Mouse (Mus musculus) right cerebral cortex, adult 18-20 months (tissue): ENCODE measurements around the gene Cd300lg.
A peak's percentile ranks its signal among the peaks of the same experiment; 100 is the strongest.

Experiments used
- DNase-seq: peaks from one replicate; pipeline ENCODE4 v3.0.0; 2022; ENCODE audit warnings: mixed read lengths

Gene Cd300lg

DNA sequence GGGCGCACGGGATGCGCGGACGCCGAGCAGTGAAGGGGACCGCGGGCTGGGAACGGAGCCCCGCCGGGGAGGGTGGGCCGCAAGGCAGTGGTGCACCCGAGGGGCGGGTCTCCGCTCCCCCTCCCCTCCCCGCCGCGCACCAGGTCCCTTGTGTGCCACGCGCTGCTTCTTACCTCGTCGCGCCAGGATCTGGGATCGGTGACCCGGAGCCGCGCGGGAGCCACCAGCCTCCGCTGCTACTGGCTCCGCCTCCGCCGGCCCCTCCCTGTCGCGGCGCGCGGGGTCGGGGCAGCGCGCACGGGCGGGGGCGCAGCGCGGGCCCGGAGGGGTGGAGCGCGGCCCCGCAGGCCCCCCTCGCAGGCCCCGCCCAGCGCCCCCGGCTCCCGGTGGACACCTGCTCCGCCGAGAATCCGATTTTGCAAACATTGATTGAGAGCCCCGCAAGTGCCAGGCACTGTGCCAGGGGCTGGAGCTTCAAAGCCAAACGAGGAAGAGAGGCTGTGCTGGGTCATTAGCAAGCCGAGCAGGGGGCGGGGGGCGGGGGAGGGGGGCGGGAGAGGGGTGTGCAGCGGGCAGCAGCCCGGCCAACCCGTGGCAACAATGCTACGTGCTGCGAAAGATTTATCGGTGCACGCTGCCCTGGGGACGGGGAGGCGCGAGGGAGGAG lies 14.5 kb upstream of the Cd300lg start:
- DNase-seq = peak; percentile 76

DNA sequence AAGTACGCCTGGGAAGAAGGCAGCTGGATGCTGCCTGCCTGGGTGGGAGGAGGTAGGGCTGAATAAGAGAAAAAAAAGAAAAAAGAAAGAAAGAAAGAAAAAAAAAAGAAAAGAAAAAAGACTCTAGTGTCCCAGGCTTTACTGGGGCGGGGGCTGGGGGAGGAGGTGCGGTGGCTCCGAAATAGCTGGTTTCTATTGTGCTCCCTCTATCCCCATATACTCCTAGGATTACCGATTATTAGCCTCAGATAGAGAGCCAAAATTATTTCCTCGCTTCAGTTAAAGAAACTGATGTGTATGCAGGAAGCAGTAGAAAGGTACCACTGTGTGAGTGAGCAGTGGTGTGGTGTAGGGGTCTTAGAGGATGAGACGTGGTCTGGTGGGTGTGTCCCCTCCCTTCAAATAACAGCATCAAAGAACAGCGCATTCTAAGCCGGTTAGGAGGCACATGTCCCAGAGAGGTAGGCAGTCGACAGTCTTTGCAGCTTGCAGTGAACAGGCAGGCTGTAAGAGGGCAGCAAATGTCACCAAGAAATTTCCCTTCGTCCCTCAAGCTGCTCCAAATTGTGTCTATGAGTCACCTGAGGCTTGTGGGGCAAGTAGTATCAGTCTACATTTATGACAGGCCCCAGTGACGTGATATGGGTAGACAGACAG lies 13.8 kb upstream of the Cd300lg start:
- no peak for DNase-seq

DNA sequence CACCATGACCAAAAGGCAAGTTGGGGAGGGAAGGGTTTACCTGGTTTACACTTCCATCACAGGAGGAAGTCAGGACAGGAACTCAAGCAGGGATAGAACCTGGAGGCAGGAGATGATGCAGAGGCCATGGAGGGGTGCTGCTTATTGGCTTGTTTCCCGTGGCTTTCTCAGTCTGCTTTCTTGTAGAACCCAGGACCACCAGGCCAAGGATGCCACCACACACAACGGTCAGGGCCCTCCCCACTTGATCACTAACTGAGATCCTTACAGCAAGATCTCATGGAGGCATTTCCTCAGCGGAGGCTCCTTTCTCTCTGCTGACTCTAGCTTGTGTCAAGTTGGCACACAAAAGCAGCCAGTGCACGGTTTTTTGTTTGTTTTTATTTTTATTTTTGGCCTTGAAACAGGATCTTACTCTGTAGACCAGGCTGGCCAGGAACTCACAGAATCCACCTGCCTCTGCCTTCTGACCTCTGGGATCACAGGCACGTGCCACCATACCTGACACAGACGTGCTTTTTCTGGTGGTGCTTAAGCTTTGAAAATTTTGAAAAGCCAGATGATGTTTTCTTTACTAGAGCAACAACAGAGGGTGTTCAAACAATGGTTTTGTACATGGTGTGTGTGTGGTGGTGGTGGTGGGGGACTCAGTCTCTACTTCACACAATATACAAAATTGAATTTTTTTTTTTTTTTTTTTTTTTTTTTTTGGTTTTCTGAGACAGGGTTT lies 13.1 kb upstream of the Cd300lg start, which contains the start of gene Mpp3:
Gene Mpp3 (minus strand): TSS at position 375 of the 730 bp plus-strand sequence.
- no peak for DNase-seq

DNA sequence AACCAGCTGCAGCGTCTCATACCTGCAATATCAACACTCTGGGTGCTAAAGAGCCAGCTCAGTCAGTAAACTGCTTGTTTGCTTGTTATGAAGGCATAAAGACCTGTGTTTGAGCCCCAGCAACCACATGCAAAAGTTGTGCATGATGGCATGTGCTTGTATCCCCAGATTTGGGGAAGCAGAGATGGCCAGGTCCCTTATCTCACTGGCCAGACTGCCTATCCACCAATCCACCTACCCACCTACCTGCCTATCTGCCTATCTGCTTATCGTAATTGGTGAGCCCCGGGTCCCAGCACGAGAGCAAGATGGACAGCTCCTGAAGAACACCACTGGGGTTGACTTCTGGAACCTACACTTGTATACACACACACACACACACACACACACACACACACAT lies 12.0 kb upstream of the Cd300lg start:
- no peak for DNase-seq

DNA sequence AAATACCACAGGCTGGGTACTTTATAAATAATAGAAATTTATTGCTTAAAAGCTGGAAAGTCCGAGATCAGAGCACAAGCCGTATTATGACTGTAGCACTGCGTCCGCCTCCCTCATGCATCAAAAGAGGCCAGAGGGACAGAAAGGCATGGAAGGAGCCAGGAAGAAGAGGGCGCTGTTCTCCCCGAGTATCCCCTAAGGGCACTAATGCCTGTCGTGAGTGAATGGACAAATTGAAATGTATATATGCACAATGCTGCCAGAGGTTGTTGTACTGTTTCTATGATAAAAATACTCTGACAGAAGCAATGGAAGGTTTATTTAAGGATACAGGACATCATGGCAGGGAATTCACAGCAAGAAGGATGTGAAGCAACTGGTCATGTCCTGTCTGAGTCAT lies 11.3 kb upstream of the Cd300lg start:
- no peak for DNase-seq

DNA sequence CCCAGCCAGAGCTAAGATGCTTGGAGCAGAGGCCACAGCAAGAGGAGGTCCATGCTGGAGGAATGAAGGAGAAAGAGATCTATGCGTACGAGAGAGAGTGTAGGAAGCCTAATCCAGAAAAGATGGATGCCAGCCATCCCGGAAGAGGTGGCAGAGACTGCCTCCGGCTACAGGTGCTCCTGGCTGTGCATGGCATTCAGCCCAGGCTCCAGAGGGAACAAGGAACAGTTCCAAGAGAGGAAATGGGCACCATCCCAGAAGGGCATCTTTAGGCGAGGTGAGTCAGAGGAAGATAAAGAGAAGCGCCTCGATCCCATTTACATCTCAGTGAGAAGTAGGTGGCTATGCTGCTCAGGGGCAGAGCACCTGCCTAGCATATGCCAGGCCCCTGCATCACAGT lies 10.2 kb upstream of the Cd300lg start:
- peak; percentile 72 for DNase-seq

DNA sequence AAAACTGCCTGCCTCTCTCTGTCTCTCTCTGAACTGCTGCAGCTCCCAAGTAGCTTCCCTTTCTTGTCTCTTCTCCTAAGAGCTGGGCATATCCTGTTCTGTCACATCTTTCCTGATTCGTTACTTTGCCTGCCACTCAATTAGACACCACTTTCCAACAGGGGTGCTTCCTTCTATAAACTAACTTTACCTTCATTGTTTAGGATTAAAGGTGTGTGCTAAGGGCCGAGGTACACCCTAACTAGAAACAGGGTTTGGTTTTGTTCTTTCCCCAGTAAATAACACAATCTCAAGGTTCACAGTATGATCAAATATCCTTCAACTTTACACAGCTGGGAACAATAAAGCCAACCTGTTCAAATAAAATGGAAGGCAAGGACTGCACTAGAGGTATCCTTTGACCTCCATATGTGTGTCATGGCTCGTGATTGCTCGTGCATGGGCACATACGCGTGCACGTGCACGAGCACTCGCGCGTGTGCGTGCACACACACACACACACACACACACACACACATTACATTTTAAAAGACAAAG lies 8.2 kb upstream of the Cd300lg start:
- no peak for DNase-seq

DNA sequence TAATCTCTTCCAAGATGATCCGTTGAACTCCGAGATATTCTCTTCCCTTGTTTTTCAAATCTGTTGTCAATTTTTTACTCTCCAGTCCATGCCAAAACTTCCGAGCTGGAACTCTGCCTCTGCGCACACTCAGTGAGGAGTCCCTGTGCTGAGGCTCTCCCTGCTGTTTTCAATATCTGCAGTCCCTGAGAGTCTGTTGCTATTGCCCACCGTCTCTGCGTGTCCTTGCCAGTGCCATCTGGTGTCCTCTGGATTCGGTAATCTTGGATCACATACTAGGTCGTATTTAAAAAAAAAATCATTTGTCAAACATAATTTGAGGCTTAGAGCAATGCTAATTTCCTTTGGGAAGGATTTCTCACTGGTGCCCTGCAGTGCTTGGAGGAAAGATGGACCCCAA lies 6.4 kb upstream of the Cd300lg start:
- DNase-seq = no peak

DNA sequence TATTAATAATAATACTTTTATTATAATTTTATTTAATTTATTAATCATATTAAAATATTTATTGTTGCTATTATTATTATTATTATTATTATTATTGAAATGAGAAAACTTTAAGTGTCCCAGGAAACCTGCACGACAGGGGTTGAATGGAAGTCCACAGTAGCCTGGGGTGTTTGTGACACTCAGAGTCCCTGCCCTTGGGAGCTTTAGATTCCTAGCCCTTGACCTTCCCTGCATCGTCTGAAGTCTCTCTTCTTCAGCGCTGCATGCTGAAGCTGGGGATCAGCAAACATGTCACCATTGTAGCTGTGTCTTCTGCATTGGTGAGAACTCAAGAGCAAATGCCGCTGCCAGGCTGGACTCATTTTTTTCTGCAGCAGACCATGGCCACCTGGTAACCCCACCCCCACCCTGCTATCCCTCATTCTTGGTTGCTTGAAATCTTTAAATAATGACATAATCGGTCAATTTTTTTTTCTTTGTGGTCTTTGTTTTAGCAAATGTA lies 5.8 kb upstream of the Cd300lg start:
- DNase-seq = no peak

DNA sequence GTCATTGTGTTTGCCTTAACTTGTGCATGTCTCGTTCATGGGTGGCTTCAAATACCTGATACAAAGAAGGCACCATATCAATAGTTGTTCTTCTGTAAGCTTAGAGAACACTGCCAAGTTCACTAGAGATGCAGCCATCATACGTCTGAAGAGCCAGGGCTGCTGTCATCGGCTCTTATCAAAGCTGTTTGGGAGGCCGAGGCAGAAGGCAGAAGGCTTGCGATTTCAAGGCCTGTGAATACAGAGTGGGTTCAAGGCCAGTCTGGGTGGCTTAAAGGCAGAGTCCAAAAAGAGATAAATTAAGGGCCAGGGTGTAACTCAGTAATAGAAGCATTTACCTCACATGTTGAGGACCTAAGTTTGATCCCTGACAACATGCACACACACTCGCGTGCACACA lies 5.0 kb upstream of the Cd300lg start:
- DNase-seq = no peak

DNA sequence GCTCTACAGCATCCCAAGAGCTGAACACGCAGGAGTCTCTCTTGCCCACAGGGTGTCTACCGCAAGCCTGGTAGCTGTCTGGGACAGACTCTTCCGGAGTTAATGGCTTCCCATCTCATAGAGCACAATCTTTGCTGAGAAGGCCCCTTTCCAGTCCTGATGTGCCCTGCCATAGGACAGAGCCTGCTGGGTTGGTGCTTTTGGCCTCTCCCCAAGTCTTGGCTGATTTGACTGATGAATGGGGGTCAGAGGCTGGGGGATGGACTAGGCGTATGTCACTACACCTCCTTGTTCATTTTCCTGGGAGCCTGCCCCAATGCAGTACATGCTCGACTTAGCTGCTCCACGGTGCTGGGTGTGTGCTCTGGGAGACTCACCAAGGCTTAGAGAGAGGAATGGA lies 3.5 kb upstream of the Cd300lg start:
- no peak for DNase-seq

DNA sequence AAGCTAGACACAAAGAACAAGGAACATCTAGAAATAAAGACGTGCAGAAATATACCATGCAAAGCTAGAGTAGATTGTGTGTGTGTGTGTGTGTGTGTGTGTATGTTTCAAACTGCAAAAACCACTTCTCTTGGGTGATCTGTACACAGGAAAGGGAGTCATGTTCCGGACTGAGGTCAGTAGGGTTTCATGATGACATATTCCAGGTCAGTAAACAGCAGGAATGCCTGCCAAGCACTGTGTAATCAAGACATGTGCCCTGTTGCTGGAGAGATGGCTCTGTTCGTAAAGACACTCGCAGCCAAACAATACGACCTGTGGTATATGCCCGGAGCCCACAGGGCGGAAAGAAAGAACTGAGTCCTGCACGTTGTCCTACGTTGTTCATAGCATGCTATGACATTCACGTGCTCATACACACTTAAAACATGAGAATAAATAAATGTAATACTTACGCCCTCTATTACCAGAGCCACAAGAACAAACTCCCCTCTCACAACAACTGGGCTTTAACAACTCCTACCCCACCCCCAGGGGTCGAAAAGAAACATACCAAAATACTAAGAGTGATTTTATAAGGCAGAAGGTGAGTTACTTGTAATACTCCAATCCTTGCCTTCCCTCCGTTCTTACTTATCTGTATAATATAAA lies 1.7 kb upstream of the Cd300lg start:
- no peak for DNase-seq

DNA sequence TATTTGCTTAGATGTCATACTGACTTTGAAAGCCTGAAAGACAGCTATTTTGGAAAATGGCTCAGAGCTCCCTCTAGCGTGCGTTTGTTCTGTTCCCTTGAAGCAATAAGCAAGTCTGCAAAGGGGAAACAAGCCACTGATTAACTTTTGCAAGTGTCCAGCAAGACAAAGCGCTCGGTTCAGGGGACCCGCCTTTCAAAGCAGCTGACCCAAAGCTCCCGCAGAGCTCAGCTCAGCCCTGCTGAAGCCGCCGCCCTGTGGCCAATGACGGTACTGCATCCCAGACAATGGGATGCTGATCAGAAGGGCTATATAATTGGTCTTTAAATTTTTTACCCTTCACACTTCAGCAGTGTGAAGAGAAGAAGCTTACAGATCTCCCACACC lies 1.2 kb upstream of the Cd300lg start:
- DNase-seq = peak; percentile 51

DNA sequence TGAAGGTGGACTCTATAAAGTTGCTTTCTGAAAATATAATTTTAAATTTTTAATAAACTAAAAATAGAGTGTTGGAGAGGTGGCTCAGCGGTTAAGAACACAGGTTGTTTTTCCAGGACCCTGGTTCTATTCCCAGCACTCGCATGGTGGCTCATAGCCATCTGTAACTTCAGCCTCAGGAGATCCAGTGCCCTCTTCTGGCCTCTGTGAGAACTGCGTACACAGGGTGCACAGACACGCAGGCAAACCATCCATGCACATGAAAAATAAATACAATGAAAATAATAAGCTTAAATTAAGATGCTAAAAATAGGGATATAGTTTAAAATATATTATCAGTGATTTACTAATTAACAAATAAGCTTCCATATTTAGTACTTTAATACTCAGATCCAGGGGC lies 663 bp upstream of the Cd300lg start:
- no peak for DNase-seq

DNA sequence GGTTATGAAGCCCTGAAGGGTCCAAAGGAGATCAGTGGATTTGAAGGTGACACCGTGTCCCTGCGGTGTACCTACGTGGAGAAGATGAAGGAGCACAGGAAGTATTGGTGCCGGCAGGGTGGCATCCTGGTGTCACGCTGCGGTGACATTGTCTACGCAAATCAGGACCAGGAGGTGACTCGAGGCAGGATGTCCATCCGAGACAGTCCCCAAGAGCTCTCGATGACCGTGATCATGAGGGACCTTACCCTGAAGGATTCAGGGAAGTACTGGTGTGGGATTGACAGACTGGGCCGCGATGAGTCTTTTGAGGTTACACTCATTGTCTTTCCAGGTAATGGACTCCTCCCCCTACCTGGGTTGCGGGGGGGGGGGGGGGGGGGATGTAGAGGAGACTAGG lies 1.7 kb downstream of the Cd300lg start:
- no peak for DNase-seq

DNA sequence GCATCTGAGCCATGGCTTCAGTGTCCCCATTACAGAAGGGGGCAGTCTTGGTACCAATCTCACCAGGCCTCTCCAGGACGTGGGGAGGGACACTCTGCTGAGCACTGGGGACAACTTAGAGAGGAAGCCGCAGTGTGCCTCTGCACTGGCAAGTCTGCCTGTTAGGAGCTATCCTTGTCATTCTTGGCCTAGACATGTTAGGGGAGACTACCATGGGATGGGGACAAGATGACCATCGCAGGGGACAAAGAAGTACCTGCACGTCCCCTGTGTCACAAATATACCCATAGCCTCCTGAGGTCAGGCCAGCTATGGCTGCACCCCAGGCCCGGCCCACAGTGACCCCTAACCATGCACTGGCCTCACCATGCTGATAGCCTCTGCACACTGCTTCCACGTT lies 2.1 kb downstream of the Cd300lg start:
- DNase-seq = no peak

DNA sequence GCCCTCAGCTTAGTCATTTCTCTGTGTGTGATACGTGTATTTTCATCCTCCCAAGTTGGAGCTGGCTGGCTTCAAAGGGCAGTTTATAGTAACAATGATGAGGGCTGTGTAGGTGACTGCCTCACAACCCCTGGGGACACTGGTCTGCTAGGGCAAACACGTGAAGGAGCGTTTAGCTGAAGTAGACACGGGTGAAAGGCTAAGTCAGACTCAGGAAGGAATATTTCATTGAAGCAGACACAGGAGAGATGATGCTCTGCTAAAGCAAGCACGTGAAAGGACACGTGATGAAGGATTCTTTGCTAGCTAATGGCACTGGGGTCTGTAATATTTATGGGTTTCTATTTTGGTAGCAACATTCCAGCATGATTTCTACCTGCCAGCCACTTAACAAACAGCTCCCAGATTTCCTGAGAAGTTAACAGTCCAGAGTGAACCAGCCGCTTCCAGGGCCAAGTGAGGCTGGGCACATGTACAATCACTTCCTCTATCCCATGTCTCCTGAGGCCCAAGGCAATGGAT lies 3.4 kb downstream of the Cd300lg start:
- no peak for DNase-seq

DNA sequence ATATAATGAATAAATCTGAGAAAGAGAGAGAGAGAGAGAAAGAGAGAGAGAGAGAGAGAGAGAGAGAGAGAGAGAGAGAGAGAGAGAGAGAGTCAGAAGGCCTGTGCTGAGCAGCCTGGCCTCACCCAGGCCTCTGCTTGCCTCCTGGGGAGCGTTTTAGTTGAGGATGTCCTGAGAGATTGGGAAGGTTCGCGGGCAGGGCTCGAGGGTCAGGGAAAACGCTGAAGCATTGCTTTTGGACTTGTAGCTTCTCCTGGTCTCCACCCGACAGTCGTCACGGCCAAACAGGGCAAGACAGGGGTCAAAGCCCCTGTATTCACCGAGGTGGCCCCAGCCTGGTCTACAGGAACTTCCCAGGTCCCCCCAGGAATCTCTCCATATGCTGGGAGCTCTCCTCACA lies 5.3 kb downstream of the Cd300lg start:
- no peak for DNase-seq

DNA sequence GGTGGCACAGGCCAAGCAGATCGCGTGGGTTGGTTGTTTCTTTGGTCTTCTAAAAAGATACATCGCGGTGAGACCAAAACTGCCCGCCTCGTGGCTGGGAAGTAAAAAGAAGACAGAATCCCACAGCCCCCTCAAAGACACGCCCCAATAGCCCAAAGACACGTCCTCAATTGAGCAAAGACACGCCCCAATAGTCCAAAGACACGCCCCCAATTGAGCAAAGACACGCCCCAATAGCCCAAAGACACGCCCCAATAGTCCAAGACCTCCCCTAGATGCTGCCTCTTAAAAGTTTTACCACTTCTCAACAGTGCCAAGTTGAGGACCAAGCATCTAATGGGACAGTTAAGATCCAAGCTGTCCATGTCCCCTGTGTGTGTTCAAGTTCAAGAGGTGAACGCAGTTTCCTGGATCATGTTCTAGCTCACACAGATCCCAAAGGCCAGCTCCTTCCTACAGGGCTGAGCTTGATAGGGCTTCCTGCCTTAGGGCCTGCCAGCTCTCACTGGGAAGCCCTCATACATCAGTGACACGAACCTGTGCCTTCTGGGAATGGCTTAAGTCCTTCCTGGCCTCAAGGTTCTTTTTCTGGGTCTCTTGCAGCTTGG lies 8.7 kb downstream of the Cd300lg start:
- DNase-seq = no peak

DNA sequence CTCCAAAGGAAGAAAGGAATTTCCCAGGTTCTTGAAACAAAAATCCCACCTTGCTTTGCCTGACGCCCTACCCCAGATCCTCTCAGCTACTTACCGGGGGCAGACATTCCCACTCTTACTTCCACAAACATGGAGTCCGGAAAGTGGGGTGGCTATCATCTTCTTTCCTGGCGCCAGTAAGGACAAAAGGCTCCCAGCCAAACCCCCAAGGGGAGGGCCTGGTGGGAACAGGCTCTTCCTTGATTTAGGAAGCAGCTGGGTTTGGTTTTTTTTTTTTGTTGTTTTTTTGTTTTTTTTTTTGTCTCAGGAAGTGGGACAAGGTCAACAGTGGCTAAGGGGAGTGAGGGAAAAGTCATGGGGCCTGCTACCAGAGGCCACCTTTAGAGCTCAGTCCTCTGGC lies 10.2 kb downstream of the Cd300lg start:
- no peak for DNase-seq

DNA sequence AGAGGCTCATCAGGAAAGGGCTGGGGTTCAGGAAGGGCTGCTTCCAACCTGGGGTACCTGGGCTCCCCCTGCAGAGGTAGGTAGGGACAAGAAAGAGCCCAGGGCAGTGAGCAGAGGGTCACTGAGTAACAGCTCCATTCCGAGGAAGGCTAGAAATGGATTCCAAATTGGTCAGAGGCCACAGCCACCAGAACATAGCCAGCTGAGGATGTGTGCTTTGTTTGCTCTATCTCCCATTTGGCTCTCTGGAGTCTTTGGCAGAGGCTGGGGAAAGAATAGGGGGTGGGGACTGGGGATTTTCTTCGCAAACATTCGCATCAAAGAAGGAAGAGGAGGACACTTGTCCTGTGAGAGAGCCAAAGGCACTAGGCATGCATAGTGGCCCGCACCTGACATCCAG lies 10.6 kb downstream of the Cd300lg start:
- no peak for DNase-seq

DNA sequence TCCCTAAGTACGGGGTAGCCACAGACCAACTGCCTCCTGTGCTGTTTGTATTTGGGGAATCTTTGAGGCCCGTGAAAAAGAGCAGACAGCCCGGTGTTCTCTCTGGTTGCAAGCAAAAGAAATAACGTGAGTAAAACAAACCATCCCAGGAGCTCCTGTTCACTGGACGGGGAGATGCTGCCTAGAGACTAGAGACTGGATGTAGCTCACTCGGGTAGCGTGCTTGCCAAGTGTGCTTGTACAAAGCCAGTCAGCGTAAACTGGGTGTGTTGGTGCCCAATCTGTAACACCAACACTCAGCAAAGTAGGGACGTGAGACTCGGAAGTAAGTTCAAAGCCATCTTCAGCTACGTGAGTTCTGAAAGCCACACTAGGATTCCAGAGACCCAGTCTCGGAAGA lies 11.4 kb downstream of the Cd300lg start:
- no peak for DNase-seq

DNA sequence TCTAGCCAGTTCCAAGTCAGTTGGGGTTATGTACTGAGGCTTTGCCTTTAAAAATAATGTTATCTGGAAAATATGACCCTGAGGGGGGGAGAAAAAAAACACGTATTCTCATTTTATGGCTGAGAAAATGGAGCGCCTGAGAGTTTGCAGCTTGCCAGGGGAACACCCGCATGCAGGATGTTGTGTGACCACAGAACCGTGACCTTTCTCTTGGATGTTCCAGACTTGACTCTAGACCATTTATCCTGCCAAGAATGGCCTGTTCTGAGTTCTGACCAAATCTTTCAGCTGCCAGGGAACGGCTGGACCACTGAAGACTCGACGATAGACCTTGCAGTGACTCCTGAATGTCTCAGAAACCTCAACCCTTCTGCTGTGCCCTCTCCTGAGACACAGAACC lies 11.9 kb downstream of the Cd300lg start:
- DNase-seq = no peak
